24 mouse cellular contexts compared by ENCODE assay signal in genomic region chr2:60326948-60327347, GRCm38 (mm10). TPM values are rescaled to one million over a fixed set of nuclear protein-coding genes. Genes with fewer than 3 reads are reported as not detected.
"Had no signal": no experiment of that assay in that cellular context is flagged by ENCODE, and none has a peak within 500 bp of the region (broad histone marks: within the 10 kb centered on the region; RNA-seq: fewer than 3 reads in every experiment).

No protein-coding gene starts in this region.

- H3K27me3 ChIP-seq: embryonic facial prominence, embryonic 12.5 days; embryonic facial prominence, embryonic 13.5 days; embryonic facial prominence, embryonic 15.5 days; forebrain, embryonic 12.5 days; forebrain, embryonic 13.5 days; forebrain, embryonic 15.5 days had no signal

- H3K4me3 ChIP-seq: embryonic facial prominence, embryonic 10.5 days; embryonic facial prominence, embryonic 12.5 days; embryonic facial prominence, embryonic 13.5 days; embryonic facial prominence, embryonic 15.5 days; erythroblast, embryonic 14.5 days; forebrain, embryonic 10.5 days; forebrain, embryonic 12.5 days; forebrain, embryonic 13.5 days; forebrain, embryonic 15.5 days; gastrocnemius, adult 2 months; heart, adult 2 months had no signal

- H3K27ac ChIP-seq: embryonic facial prominence, embryonic 10.5 days; embryonic facial prominence, embryonic 12.5 days; embryonic facial prominence, embryonic 13.5 days; embryonic facial prominence, embryonic 15.5 days; forebrain, embryonic 10.5 days; forebrain, embryonic 12.5 days; forebrain, embryonic 13.5 days; forebrain, embryonic 15.5 days; gastrocnemius, adult 2 months; heart, adult 2 months had no signal

- H3K9me3 ChIP-seq: embryonic facial prominence, embryonic 10.5 days; embryonic facial prominence, embryonic 12.5 days; embryonic facial prominence, embryonic 13.5 days; embryonic facial prominence, embryonic 15.5 days; forebrain, embryonic 10.5 days; forebrain, embryonic 12.5 days; forebrain, embryonic 13.5 days; forebrain, embryonic 15.5 days had no signal

- H3K9ac ChIP-seq: embryonic facial prominence, embryonic 12.5 days; embryonic facial prominence, embryonic 13.5 days; embryonic facial prominence, embryonic 15.5 days; forebrain, embryonic 12.5 days; forebrain, embryonic 13.5 days; forebrain, embryonic 15.5 days; forebrain, postnatal 0 days had no signal

- H3K36me3 ChIP-seq: embryonic facial prominence, embryonic 10.5 days; embryonic facial prominence, embryonic 12.5 days; embryonic facial prominence, embryonic 15.5 days; forebrain, embryonic 10.5 days; forebrain, embryonic 12.5 days; forebrain, embryonic 15.5 days had no signal

- DNase-seq: cerebellum, adult 9-10 months; cerebellum, adult 9-11 months; cerebellum, postnatal 10 days; cerebellum, postnatal 14 days; cerebellum, postnatal 25 days; cerebellum, postnatal 36 days; embryo, embryonic 11 days; forebrain, postnatal 0 days; gastrocnemius, adult 2 months; gastrocnemius, postnatal 10 days; gastrocnemius, postnatal 14 days; gastrocnemius, postnatal 25 days; gastrocnemius, postnatal 36 days; heart, adult 18-20 months; heart, adult 2 months had no signal

- H3K4me1 ChIP-seq: embryonic facial prominence, embryonic 10.5 days; embryonic facial prominence, embryonic 12.5 days; embryonic facial prominence, embryonic 13.5 days; embryonic facial prominence, embryonic 15.5 days; forebrain, embryonic 10.5 days; forebrain, embryonic 12.5 days; forebrain, embryonic 13.5 days had no signal

- H3K4me2 ChIP-seq: embryonic facial prominence, embryonic 12.5 days; embryonic facial prominence, embryonic 13.5 days; embryonic facial prominence, embryonic 15.5 days; forebrain, embryonic 12.5 days; forebrain, embryonic 13.5 days; forebrain, embryonic 15.5 days had no signal

RNA-seq across cellular contexts. Expression of gene Ly75, which starts 56.2 kb away (rescaled TPM):
- polyA plus RNA-seq: erythroblast, embryonic 14.5 days had no signal
